Mouse (Mus musculus) lung, adult 2 months (tissue): ENCODE data around the gene Med29.

Source experiments
- CTCF ChIP-seq: fragments of 200-500 bp; IDR thresholded peaks from 2 replicates; pipeline ENCODE4 v1.5.1; 2011; ENCODE audit warnings: mild to moderate bottlenecking, low read length, control low read depth; ENCODE audit not compliant: insufficient read depth
- POLR2A ChIP-seq: fragments of 200-500 bp; IDR thresholded peaks from 2 replicates; pipeline ENCODE4 v1.6.1; 2011; ENCODE audit warnings: low read depth, mild to moderate bottlenecking, control low read depth, low read length, borderline replicate concordance; ENCODE audit errors: extremely low read depth

DNA sequence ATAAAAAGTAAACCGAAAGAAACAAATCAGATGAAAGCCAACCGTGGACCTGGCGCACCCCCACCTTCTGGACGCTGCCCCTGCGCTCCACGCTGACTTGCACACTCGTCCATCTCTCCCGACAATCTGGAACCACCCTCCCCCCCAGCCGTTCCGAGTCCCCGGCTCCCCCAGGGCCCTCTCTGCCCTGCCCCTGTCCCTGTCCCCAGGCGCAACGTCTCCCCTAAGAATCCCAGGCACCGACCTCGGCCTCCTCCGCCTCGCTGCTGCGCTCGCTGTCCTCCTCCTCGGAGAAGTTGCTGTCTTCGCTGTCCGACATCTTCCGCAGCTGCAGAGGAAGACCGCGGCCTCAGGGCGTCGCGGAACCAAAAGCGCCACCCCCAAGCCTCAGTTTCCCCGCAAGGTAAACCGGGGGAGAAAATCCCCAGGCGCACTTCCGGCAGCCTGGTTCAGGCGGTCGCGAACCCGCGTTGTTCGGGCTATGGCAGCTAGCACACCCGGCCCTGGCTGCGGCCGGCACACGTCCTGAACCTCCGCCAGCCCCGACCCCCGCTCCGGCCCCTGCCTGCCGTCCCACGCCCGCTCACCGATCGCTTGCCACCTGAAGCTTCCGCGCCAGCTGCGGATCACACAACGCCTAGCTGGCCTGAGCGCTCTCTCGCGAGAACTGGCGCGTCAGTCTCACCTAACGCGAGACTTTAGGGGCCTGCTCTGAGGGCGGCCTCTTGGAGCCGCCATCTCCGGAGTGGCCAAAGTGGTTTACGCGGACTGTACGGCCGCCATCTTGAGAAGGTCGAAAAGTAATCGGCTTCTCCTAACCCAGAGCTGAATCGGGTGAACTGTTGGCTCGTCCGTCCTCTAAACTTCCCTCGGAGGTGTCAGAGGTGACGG, 54.2 kb downstream of the Med29 start, which contains the start of gene Supt5:
- peak; percentile 93 for TF ChIP-seq POLR2A
- TF ChIP-seq CTCF, result no peak
